Mouse (Mus musculus) lung, embryonic 14.5 days (tissue): ENCODE measurements around the gene Gm20425. TPM values are rescaled to one million over a fixed set of nuclear protein-coding genes. Genes with fewer than 3 reads are reported as not detected.
A peak's percentile ranks its signal among the peaks of the same experiment; 100 is the strongest.

Experiments
- ATAC-seq: fragments of 200-750 bp; cut with Nextera tagmentation; 2 replicates; pipeline ENCODE4 v1.8.0; 2017; ENCODE audit warnings: mild to moderate bottlenecking, moderate TSS enrichment, moderate library complexity; ENCODE audit not compliant: insufficient read depth
- DNase-seq: peaks from one replicate; pipeline ENCODE4 v3.0.0-alpha.2; 2015
- H3K27ac ChIP-seq: fragments of 300-500 bp; sonication (generic); 2 replicates; pipeline ENCODE4 v1.5.1; 2014; ENCODE audit warnings: low read depth, mild to moderate bottlenecking, moderate library complexity
- H3K27me3 ChIP-seq: fragments of 300-500 bp; sonication (generic); 2 replicates; pipeline ENCODE4 v1.6.1; 2014; ENCODE audit warnings: low read length, control low read depth; ENCODE audit not compliant: insufficient read depth
- H3K36me3 ChIP-seq: fragments of 300-500 bp; sonication (generic); 2 replicates; pipeline ENCODE4 v1.6.1; 2014; ENCODE audit warnings: control low read depth; ENCODE audit not compliant: insufficient read depth
- H3K4me1 ChIP-seq: fragments of 300-500 bp; sonication (generic); 2 replicates; pipeline ENCODE4 v1.6.1; 2014; ENCODE audit warnings: antibody characterized with exemption, control low read depth; ENCODE audit not compliant: insufficient read depth
- H3K4me2 ChIP-seq: fragments of 300-500 bp; sonication (generic); 2 replicates; pipeline ENCODE4 v1.6.1; 2014; ENCODE audit warnings: mild to moderate bottlenecking
- H3K4me3 ChIP-seq: fragments of 300-500 bp; sonication (generic); 2 replicates; pipeline ENCODE4 v1.5.1; 2014; ENCODE audit warnings: low read depth, low read length
- H3K9ac ChIP-seq: fragments of 300-500 bp; sonication (generic); 2 replicates; pipeline ENCODE4 v1.6.1; 2014
- H3K9me3 ChIP-seq: fragments of 300-500 bp; sonication (generic); 2 replicates; pipeline ENCODE4 v1.6.1; 2016; ENCODE audit warnings: low read depth, low read length, control low read depth
- CTCF ChIP-seq: IDR thresholded peaks from 2 replicates; pipeline ENCODE4 v1.5.1; 2016; ENCODE audit warnings: antibody characterized with exemption, low read depth
- WGBS: fragments of 180-500 bp; shearing (Covaris S2); extraction: QIAGEN DNeasy Blood & Tissue Kit; methylation state at CpG from one replicate; pipeline ENCODE4 v1.1.7; 2014; 5-methylcytosine and 5-hydroxymethylcytosine counted together
- polyA plus RNA-seq: library from polyadenylated mRNA; unstranded; fragments of >200 nt; fragmentation: Nextera tagmentation; extraction: Ambion mirVana; gene quantifications from 2 replicates; pipeline ENCODE4 v1.2.1, GENCODE M21; 2014

Gm20425 gene
- polyA plus RNA-seq, 1 experiment from 2014 or later, result not detected

DNA sequence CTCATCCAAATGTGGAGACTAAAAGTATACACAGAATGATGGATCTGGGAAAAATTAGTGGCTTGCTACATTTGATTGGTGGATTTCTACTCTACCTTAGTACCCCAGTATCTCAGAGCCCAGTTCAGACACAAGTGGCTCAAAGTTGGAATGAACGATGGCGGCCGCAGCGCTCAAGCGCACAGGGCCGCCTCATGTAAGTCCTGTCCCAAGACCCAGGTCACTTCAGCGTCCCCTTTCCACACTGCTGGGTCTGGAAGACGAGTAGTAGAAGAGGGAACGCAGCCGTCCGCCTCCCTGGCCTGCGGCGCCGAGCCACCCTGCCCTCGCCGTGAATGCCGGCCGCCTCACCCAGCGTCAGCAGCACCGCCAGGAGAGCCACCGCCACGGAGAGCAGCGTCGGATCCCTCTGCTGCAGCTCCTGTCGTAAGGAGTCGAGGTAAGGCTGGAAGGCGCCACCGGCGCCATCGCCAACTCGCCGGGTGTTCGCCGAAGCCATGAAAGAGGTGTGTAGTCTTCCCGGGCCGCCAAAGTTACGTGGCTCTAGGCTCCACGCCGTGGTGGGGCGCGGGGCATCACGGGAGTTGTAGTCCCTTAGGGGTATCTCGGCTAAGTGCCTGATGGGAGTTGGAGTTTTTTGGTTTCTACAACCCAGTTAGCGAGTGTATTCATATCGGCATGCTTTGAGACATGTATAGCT, 28.4 kb downstream of the Gm20425 start, which contains the start of gene Srprb:
Gene Srprb (minus strand): TSS at position 577 of the 700 bp plus-strand sequence.
- Histone ChIP-seq H3K27me3 (no peaks in the 10 kb centered on the region), H3K36me3 (peaks cover 32% of the 10 kb centered on the region), H3K9ac (peak within 1 kb of the TSS; percentile 77), H3K4me3 (peak within 1 kb of the TSS; percentile 79), H3K4me2 (peak within 1 kb of the TSS; percentile 71), H3K27ac (peak within 1 kb of the TSS; percentile 87), H3K9me3 (no peaks in the 10 kb centered on the region), H3K4me1 (no peaks in the 10 kb centered on the region)
- DNase-seq, result peak; percentile 97
- peak; percentile 98 for ATAC-seq
- WGBS, result under 1% methylated on average over 45 of the region's 45 CpGs
- no peak for TF ChIP-seq CTCF

DNA sequence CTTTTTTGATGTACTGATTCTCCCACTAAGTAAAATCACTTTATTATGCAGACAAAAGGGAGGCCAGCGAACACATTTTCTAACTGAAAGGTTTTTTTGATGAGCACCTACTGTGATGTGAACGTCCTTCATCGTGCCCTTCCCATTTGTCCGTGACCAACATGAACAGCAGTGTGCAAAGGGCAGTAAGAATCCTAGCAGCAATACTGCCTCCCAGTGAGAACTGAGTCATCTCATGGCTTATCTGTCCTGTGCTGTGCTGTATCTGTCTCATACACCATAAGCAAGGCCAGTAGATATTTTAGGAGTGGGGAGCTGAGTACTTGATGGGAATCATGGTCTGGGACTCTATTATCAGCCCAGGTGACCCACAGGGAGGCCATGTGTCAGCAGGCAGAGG, 41.7 kb downstream of the Gm20425 start:
- H3K36me3 ChIP-seq, result peaks cover 57% of the 10 kb centered on the region

DNA sequence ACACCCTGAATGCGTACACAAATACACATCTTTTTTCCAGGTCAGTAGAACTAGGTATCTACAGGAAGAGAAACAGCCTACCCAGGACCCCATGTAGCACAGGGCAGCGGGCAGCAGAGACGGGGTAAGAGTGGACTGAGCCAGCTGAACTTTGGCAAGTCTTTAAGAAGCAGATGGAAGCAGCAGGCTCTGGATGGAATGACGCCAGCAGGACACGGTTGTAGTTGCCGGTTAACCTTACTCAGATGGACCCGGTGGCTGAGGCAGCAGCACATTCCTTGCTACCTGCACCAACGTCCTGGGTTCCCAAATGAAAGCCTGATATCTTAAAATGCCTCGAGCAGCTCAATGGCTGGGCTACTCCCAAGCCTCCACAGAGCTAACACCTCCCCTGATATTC, 43.4 kb downstream of the Gm20425 start:
- no peak overlapping the region for H3K9ac ChIP-seq
- H3K4me3 ChIP-seq, result no peak overlapping the region
- H3K9me3 ChIP-seq, result no peaks in the 10 kb centered on the region
- H3K4me1 ChIP-seq, result no peaks in the 10 kb centered on the region
- ATAC-seq (no peak), DNase-seq (peak; percentile 29)
- H3K27me3 ChIP-seq, result no peaks in the 10 kb centered on the region
- H3K36me3 ChIP-seq, result peaks cover 40% of the 10 kb centered on the region
- H3K4me2 ChIP-seq, result no peak overlapping the region
- TF ChIP-seq CTCF, result no peak
- H3K27ac ChIP-seq, result no peak overlapping the region
- 58% methylated on average over 9 of the region's 9 CpGs for WGBS

More for the DNA sequence above, 41.7 kb downstream of the Gm20425 start:
- Histone ChIP-seq H3K9me3 (no peaks in the 10 kb centered on the region), H3K4me3 (no peak overlapping the region), H3K27me3 (no peaks in the 10 kb centered on the region), H3K27ac (no peak overlapping the region), H3K9ac (no peak overlapping the region), H3K4me1 (no peaks in the 10 kb centered on the region), H3K4me2 (no peak overlapping the region)
- ATAC-seq, result no peak
- DNase-seq, result no peak
- WGBS, result 92% methylated on average over 4 of the region's 4 CpGs
- no peak for TF ChIP-seq CTCF

DNA sequence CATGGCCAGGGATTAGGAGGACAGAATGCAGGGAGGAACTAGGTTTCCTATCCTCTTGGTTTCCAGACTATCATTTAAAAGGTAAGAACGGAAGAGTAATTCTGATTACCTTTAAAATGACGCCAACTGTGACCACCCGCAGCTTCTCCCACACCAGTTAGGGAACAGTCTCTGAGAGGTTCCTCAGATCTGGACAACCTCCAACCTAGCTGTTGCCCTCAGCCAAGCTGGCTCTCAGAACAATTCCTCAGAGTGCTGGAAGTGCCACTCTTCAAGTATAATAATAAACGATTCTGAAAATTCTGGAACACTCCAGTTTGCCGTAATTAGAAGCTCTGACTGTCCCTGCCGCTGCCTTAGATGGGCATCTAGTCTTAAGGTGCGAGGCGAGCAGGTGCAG, 44.2 kb downstream of the Gm20425 start:
- Histone ChIP-seq H3K4me2 (no peak overlapping the region), H3K9me3 (no peaks in the 10 kb centered on the region), H3K4me1 (no peaks in the 10 kb centered on the region), H3K36me3 (peaks cover 32% of the 10 kb centered on the region), H3K9ac (no peak overlapping the region), H3K4me3 (no peak overlapping the region), H3K27me3 (no peaks in the 10 kb centered on the region), H3K27ac (no peak overlapping the region)
- no peak for ATAC-seq
- 81% methylated on average over 8 of the region's 8 CpGs for WGBS
- no peak for TF ChIP-seq CTCF
- no peak for DNase-seq

DNA sequence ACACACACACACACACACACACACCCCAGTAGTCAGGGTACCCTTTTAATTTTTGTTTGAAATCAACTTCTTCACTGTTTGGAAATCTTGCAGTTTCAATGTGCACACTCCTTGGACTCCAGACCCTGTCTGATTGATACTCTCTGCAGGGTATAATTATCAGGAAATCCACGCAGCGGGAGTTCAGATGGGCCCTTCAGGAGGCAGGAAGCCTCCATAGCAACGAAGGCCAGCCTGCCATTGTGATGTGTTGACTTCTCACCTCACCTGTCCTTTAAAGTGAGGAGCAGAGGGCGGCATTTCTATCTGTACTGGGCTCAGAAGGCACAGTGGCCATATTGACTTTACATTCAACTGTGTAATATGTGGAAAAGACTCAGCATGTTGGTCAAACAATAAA, 45.3 kb downstream of the Gm20425 start:
- no peaks in the 10 kb centered on the region for H3K9me3 ChIP-seq
- ATAC-seq (no peak), DNase-seq (no peak)
- WGBS, result 50% methylated on average over 4 of the region's 4 CpGs
- H3K9ac ChIP-seq, result no peak overlapping the region
- H3K4me1 ChIP-seq, result peaks cover 6% of the 10 kb centered on the region; the same call in 1 of the 2 replicates
- no peak overlapping the region for H3K4me2 ChIP-seq
- peaks cover 22% of the 10 kb centered on the region for H3K36me3 ChIP-seq
- no peak overlapping the region for H3K4me3 ChIP-seq
- H3K27me3 ChIP-seq, result no peaks in the 10 kb centered on the region
- H3K27ac ChIP-seq, result no peak overlapping the region
- no peak for TF ChIP-seq CTCF

DNA sequence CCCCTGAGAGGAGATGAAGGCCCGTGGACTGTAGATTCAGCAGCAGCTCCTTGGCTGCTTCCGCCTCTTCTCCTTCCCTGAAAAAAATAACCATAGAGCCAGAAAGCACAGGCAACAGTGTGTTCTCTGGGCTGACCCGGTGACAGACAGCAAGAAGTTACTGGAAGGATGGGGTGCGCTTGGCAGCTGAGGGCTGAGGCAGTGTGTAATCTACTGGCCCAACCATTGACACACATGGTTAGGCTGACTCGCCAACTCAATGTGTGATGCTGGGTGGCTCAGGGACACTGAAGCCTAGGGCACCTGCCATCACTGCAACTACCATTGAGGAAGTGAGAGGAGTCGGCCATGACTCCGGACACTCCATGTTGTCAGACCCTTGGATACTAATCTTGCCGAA, 48.2 kb downstream of the Gm20425 start:
- Histone ChIP-seq H3K27ac (no peak overlapping the region), H3K27me3 (no peaks in the 10 kb centered on the region)
- no peak for ATAC-seq

DNA sequence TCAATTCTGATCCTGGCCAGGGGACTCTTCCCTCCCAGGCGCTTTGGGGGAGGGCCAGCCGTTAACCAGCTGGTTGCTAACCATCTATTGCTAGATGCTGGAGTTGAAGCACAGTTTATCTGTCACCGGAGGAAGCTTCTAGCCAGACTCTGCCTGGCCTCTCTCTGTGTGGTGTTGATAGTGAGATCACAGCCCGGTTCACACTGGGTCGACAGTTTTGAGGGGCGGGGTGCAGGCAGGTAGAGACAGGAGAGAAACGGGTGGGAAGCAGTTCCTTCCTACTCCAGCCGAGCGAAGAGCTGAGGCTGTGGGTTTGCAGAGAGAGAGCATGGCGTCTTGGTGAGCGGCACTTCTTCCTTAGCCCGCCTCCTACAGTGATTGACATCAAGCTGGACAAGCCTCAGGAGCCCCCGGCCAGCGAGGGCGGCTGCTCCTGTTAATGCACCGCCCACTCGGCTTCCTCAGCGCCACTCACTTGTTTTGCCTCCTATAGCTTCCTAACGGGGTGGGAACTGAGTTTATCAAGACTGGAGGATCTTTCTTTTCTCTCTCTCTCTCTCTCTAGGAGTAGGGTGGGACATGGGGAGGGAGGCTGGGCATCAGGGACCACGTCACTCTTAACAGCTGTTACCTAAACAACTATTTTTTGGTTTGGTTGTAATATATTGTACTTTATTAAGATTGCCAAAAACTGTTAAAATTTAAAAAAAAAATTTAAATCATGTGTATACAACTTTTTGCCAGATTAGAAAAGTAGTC, 49.1 kb downstream of the Gm20425 start:
- H3K9me3 ChIP-seq, result no peaks in the 10 kb centered on the region
- H3K4me1 ChIP-seq, result peaks cover 6% of the 10 kb centered on the region; the same call in 1 of the 2 replicates
- no peak for TF ChIP-seq CTCF
- no peaks in the 10 kb centered on the region for H3K27me3 ChIP-seq
- peak overlapping the region; percentile 54 for H3K9ac ChIP-seq
- H3K4me3 ChIP-seq, result peak overlapping the region; percentile 41
- no peaks in the 10 kb centered on the region for H3K36me3 ChIP-seq
- 1% methylated on average over 20 of the region's 20 CpGs for WGBS
- ATAC-seq (peak; percentile 96), DNase-seq (peak; percentile 95)
- H3K4me2 ChIP-seq, result peak overlapping the region; percentile 80
- H3K27ac ChIP-seq, result peak overlapping the region; percentile 74

More for the DNA sequence above, 48.2 kb downstream of the Gm20425 start:
- Histone ChIP-seq H3K36me3 (no peaks in the 10 kb centered on the region), H3K9ac (no peak overlapping the region), H3K9me3 (no peaks in the 10 kb centered on the region), H3K4me3 (no peak overlapping the region), H3K4me1 (peaks cover 6% of the 10 kb centered on the region; the same call in 1 of the 2 replicates), H3K4me2 (no peak overlapping the region)
- no peak for DNase-seq
- no peak for TF ChIP-seq CTCF
- WGBS, result 85% methylated on average over 8 of the region's 8 CpGs
